Mouse (Mus musculus): ENCODE data around the gene Ugt1a2.

Gene Ugt1a2

DNA sequence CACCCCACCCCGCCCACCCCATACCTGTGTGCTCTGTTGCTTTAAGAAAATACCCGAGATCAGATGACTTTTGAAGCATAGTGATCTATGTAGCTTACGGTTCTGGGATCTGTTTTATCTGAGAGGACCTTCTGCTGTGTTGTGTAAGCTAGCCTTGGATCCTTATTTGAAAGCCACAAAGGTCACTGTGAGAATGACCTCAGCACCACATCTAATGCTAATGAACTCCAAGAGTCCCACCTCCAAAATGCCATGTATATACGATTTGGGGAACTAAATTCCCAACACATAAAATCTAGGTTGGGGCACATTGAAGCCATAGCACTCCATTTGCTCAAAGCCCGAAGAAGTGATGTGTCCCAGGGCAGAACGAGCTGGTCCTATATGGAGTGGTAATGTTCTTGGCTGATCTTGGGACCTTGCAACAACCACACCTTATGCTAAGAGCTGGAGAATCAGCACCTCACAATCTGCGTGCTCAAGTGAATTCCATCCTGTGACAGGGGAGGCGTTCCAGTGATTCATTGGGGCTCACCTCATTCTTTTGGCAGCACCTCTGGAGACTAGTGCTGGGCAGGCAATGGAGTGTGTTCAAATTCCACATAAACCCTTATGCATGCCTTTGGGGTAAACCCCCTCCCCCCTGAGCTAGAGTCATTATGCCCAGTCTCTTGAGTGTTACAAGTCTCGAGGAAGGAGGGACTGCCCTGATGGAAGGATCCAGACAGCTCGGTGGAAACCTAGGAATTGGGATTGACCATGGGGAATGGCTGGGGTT lies 56.7 kb downstream of the Ugt1a2 start:
- no peak for DNase-seq (ENCODE audit: extremely low spot score, low read depth, low spot score)

DNA sequence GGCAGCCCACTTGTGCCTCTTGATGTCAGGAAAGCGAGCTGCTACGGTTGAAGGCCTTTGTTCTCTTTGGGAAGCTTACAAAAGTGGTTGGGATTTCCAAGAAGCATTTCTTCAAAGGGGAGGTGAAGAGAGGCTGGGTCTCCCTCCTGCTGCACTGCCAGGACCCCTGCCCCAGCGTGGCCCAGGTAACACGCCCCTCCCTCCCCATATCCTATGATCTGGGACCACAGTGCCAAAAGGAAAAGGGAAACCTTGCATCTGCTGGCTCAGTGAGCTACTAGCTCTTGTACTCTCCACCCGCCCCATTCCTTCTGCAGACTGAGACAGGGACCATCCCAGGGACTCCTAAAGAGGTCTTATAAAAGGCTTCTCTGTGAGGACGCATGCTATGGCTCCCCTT lies 57.3 kb downstream of the Ugt1a2 start:
- DNase-seq (ENCODE audit: extremely low spot score, low read depth, low spot score) = no peak

DNA sequence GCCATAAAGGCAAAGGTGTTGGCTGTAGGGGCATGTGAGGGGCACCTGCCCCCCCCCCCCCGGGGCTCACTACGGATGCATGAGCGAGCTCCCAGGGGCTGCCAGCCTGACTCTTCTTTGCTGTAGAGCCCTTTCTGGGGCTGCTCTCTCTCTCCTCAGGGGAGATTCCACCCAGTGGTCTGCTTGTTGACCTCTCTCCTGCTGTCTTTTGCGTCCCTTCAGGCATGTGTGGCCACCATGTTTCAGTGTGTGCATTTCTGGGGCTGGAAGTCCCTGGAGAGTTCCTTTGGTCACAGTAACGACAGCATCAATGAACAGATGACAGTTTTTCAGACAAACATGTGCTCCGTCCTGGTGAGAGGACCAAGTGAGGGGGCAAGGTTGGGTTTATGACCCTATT lies 58.0 kb downstream of the Ugt1a2 start:
- no peak for DNase-seq (ENCODE audit: extremely low spot score, low read depth, low spot score)

DNA sequence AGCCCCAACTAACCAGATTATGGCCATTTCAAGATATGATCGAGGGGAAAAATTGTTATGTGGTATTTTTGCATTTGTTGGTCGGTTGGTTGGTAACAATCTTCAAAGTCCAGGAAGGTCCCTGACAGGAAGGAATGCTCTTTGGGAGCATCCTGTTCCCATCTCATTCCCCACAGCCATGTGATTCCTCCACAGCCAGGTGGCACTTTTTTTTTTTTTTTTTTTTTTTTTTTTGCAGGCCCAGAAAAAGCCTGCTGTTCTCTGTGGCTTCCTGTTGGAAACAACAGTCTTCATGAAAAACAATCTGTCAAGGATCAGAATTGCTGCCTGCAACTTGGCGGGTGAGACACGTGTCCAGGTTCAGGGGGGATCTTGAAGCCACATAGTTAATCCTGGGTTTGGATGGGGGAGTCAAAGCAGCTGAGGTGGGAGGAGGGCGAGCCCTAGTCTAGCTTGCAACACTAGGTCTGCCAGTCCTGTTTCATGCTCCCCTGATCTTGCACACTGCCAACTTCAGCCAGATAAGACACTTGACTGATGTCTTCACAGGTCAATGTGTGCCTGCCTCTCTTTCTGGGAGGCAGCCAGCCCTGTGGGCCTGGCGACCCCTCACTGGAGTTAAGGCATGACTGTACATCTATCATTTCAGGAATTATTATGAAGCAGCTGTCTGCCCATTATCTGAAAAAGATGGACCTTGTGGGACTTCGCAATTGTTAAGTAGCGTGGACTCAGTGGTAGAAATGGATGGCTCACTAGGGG lies 58.7 kb downstream of the Ugt1a2 start:
- no peak for DNase-seq (ENCODE audit: extremely low spot score, low read depth, low spot score)

DNA sequence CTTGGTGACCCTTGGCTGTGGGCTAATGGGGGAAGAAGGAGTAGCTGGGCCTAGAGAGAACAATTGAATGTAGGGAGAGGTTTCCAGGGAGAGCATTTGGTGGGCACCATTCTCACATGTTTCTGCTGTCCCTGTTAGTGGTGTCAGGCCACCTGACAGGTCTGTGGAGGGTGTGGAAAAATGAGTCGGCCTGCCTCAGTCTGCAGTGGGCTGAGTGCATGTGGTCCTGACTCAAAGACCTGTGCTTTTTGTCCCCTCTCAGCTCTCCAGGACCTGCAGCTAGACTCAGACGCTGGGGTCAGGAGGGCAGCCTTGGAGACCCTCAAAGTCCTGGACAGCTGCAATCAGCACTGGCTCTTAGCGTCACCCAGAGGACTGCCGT lies 59.2 kb downstream of the Ugt1a2 start:
- no peak for DNase-seq (ENCODE audit: extremely low spot score, low read depth, low spot score)

DNA sequence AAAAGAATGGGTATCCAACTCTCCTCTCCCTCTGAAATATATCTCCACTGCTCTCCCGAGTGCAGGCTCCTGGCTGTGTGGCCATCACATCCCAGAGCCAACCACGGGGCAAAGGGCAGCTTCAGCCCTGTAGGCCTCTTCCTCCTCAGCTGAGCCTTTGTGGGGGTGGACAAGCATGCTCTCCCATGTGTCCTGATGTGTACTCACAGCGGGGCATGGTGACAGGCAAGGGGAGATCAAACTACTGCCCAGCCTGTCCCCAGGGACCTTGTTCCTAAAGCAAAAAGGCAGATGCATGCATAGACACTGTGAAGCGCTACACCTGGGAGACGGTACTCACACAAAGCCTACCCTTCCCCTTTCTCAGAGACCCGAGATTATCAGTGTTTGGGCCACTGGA lies 59.7 kb downstream of the Ugt1a2 start:
- DNase-seq (ENCODE audit: extremely low spot score, low read depth, low spot score) = no peak

DNA sequence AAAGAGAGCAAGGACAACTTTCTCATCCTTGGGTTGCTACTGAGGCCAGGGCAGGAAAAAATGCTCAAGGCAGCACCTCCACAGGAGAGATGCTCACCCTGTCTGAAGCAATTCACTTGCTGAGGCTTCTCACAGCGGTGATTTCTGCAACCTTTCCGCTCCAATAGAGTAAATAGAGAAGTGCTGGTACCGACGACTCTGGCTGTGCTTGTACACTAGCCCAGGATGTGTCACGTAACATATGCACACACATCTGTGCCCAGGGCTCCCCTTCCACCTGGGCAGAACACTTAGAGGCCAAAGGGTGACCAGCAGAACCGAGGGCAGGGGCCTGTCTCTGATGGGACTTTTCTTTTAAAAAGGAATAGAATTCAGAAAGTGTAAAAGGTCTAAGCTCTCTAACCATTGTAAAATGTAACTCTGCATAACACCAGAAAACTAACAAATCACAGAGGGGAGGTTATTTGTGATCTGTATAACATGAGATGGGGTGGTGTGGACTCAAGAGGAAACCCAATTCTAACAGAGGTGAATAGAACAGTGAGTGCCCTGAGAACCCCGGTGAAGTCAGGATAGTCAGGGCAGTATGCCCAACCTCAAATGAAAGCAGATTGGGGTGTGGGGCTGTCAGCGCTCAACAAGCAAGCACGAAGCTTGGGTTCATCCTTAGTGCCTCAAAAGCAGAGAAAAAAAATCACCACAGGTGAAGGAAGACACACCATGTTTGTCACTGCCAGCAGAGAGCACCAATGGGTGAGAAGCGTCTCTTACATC lies 60.4 kb downstream of the Ugt1a2 start:
- DNase-seq (ENCODE audit: extremely low spot score, low read depth, low spot score) = no peak

DNA sequence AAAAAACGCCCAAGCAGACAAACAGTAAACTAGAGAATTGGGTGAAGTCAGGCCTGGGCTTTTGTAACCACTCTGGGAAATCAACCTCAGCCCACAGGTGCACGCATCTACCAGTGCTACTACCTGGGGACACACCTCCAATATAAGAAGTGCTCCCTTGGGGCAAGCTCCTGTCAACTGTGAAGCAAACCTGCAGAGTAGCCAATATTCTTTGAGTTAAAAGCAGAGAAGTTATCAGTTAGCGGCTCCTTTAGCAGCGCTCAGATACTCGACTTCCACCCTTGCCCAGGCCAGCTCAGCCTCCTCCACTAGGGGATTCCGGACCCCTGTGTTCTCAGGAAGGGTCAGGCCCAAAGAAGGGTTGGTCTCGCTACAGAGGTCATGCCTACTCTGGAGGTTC lies 61.3 kb downstream of the Ugt1a2 start:
- no peak for DNase-seq (ENCODE audit: extremely low spot score, low read depth, low spot score)

DNA sequence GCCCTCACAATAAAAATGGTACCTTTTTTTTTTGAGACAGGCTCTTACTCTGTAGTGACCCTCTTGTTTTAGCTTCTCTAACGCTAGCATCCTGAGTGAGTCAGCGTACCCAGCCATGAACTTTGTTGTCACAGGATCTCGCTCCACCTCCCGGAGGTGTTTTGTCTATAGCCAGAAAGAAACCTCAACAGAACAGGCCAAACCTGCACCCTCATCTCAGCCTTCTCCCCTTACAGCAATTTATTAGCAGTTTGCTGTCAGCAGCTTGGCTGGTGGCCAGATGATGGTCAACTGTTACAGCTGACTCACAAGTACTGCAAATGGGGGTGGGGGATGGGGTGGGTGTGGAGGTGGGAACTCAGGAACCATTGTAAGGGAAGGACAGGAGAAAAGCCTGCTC lies 61.9 kb downstream of the Ugt1a2 start:
- DNase-seq (ENCODE audit: extremely low spot score, low read depth, low spot score) = no peak

DNA sequence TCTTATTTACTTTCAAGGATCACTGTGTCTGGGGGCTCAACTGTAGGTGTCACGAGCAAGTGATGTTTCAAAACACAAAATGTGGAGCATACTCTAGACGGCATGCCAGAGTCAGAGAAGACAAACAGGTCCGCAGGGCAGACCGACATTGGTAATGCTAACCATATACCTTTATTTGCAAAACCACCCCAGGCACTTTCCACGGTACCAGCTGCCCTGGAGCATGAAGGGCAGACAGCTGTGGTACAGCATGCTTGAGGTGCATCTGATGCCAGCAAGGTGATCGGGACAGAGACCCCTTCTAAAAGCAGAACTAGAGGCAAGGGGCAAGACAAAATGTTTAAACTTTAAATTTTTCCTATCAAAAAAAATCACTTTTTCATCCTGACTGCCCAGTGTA lies 62.6 kb downstream of the Ugt1a2 start:
- no peak for DNase-seq (ENCODE audit: extremely low spot score, low read depth, low spot score)

DNA sequence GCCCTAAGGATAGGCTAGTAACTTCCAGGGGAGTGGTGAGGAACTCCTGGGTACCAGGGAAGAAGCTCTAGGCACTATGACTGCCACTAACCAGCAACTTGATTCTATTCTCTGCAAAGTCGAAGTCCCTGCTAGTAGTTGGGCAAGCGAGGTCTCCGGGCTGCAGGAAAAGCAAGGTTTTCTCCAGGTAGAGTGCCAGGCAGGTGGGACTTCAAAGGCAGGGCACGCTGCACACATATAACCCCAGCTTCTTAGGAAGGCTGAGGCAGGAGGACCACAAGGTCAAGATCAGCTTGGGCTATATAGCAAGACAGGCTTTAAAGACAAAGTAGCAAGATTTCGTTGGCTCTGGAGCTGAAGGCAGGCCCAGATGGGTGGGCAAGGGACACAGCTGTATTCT lies 63.4 kb downstream of the Ugt1a2 start:
- DNase-seq (ENCODE audit: extremely low spot score, low read depth, low spot score) = no peak

DNA sequence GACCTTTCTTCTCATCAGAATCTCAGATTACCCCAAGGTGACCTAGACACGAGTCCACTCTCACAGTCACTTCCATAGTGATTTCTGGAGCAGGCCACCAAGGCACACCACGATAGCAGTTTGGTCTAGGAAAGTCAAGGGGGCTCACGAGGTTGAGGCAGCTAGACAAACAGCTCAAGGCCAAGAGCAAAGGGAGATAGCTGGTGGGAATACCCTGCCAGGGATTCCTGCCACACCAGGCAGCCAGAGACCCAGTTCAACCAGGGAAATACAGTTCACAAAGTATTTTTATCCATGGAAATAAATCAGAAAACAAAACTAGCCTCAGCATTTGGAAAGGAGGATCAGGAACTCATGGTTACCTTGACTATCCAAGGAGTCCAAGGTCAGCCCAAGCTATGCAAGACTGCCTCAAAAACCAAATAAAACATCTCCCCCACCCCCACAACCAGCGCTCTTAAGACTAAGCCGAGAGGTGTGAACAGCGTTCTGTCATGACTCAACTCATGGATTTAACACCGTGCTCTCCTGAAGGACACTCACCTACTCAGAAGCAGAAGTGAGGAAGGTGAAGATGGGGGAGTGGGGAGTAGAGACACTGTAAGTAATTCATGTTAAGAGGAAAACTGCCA lies 64.0 kb downstream of the Ugt1a2 start:
- DNase-seq (ENCODE audit: extremely low spot score, low read depth, low spot score) = no peak

DNA sequence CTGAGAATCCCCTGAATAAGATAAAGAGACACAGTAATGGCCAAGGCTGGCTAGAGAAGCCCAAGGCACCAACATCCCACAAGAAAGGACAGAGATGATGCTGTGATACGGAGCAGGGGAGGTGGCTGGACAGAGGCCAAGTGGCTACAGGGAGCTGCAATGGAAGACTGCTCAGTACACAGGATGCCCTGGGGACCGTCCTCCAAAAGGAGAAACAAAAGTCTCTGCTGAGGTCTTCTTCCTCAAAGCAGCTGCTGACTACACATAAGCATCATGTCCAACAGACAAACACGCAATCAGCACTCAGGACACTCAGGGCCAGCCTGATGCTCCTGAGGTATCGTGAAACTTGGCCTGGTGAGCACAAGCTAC lies 64.5 kb downstream of the Ugt1a2 start:
- no peak for DNase-seq (ENCODE audit: extremely low spot score, low read depth, low spot score)

DNA sequence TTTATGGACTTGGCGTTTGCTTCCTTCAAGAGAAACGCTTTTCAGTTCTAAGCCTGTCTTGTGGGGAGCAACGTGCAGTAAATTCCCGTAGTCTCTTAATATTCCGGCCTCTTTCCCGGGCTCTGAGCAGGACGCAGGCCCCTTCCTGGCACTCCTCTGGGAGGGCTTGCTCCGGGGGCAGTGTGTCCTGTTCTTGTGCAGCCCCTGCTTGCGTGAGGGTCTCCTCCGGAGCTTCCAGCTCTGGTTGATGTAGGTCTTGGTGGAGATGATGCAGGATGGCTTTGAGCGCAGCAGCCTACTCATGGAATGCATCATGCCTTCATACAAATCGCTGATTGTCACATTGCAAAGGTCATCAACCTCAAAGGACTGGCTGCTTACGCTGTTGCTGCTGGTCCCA lies 65.7 kb downstream of the Ugt1a2 start:
- no peak for DNase-seq (ENCODE audit: extremely low spot score, low read depth, low spot score)

DNA sequence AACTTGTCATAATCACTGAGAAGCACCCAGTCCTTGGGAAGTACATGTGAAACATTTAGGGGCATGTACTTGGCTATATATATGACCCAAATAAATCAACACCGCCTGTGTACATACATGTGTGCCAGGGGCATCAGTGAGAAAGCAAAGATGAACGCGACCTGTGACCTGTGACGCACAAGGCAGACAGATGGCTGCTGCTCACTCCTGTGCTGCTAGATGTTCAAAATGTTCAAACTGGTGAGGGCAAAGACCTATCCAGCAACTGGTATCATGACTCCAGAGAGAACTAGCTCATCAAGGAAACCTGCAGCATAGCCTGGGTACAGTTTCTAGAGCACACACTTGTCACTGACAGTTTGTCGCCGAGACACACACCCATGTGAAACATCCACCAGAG lies 67.1 kb downstream of the Ugt1a2 start:
- no peak for DNase-seq (ENCODE audit: extremely low spot score, low read depth, low spot score)

DNA sequence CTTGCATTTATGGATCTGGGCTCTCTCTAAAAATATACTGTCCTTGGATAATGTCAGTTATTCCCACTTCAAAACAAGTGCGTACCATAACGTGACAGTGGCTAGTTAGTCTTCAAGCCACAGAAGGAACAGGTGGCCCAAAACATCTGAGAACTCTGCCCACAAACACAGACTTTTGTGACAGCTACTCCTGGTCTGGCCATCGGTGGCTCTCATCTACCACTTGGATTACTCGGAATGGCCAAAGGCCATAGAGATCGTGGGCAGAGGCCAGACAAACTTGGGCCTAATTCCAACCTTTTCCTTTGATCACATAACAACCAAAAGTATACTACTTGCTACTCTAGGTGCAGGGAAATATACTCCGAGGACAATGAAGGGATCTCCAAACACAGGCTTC lies 67.7 kb downstream of the Ugt1a2 start:
- no peak for DNase-seq (ENCODE audit: extremely low spot score, low read depth, low spot score)

Data from hindlimb bud, embryonic 11.5 days (tissue).